Mouse (Mus musculus): ENCODE measurements at regions not wholly inside any gene's neighbourhood (a gene's known extent, or its start where the extent isn't known, plus 50 kb on each side); places are given as distances from the start of the nearest gene placed in this dataset.
"Not testable (repeated sequence)": the region's sequence is repeated elsewhere in the genome, so short reads cannot be mapped to it uniquely, and the experiment has no call there.

GRCm38 (mm10) chr1:128508816-128509461, 83.2 kb downstream of the Cxcr4 start:
- Histone ChIP-seq H3K4me3 (replicated peaks; ENCODE audit: low read length) (no peak overlapping the region), H3K27ac (ENCODE audit: low read length) (no peak overlapping the region), H3K9me3 (ENCODE audit: control insufficient read depth, low read length) (no peaks in the 10 kb centered on the region), H3K9ac (replicated peaks; ENCODE audit: low read depth, low read length) (no peak overlapping the region), H3K36me3 (ENCODE audit: control insufficient read depth, insufficient read depth) (no peaks in the 10 kb centered on the region), H3K4me1 (replicated peaks; ENCODE audit: control insufficient read depth, insufficient read depth, low read length) (no peaks in the 10 kb centered on the region), H3K27me3 (replicated peaks; ENCODE audit: control insufficient read depth, insufficient read depth, low read length) (no peaks in the 10 kb centered on the region), H3K4me2 (ENCODE audit: low read length) (no peak overlapping the region)
- WGBS: 91% methylated on average over 2 of the region's 2 CpGs
- no peak for ATAC-seq

- Histone ChIP-seq H3K4me1 (replicated peaks; ENCODE audit: control insufficient read depth, insufficient read depth, low read length) (no peaks in the 10 kb centered on the region), H3K27ac (ENCODE audit: low read length) (no peak overlapping the region), H3K9me3 (ENCODE audit: control insufficient read depth, low read length) (no peaks in the 10 kb centered on the region), H3K4me2 (ENCODE audit: low read length) (no peak overlapping the region), H3K9ac (replicated peaks; ENCODE audit: low read depth, low read length) (no peak overlapping the region), H3K4me3 (replicated peaks; ENCODE audit: low read length) (no peak overlapping the region), H3K27me3 (replicated peaks; ENCODE audit: control insufficient read depth, insufficient read depth, low read length) (no peaks in the 10 kb centered on the region), H3K36me3 (ENCODE audit: control insufficient read depth, insufficient read depth) (no peaks in the 10 kb centered on the region)
- ATAC-seq: no peak
- 94% methylated on average over 4 of the region's 4 CpGs for WGBS
These were observed 85.4 kb downstream of the Cxcr4 start for GRCm38 (mm10) chr1:128506551-128507313.

- WGBS: 45% methylated on average over 4 of the region's 4 CpGs
- Histone ChIP-seq H3K9me3 (ENCODE audit: control insufficient read depth, low read length) (no peaks in the 10 kb centered on the region), H3K27me3 (replicated peaks; ENCODE audit: control insufficient read depth, insufficient read depth, low read length) (no peaks in the 10 kb centered on the region), H3K4me3 (replicated peaks; ENCODE audit: low read length) (no peak overlapping the region), H3K4me2 (ENCODE audit: low read length) (no peak overlapping the region), H3K27ac (ENCODE audit: low read length) (no peak overlapping the region), H3K9ac (replicated peaks; ENCODE audit: low read depth, low read length) (no peak overlapping the region), H3K4me1 (replicated peaks; ENCODE audit: control insufficient read depth, insufficient read depth, low read length) (no peaks in the 10 kb centered on the region), H3K36me3 (ENCODE audit: control insufficient read depth, insufficient read depth) (no peaks in the 10 kb centered on the region)
- no peak for ATAC-seq
These were observed 87.2 kb upstream of the Dars start for GRCm38 (mm10) chr1:128504371-128504770.

DNA sequence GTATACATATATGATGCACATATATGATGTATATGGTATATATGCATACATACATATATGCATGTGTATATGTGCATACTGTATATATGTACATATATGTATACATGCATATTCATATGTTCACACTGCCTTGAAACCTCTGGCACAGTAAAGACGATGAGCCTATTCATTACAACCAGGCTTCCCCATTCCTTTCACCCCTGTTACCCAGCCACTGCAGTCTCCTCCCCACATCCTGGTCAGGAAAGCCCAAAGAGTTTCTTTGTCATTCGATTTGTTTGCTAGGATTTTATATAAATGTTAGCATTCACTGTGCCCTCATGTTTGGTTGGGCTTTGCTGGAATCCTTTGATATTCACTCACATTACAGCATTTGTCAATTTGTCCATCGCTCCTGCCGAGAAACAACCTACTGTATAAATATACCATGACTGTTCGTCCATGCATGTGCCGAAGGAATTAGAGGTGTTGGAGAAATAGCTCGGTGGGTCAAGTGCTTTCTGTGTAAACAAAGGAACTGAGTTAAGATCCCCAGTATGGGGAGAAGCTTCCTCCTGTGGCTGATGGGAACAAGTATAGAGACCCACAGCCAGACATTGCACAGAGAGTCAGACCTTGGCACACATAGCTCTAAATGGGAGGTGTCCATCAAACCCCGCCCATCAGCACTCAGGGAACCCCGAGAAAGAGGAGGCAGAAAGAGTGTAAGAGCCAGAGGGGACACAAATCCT, 81.0 kb upstream of the Dars start:
- no peak overlapping the region for H3K4me2 ChIP-seq (ENCODE audit: low read length)
- no peak overlapping the region for H3K9ac ChIP-seq (replicated peaks; ENCODE audit: low read depth, low read length)
- H3K36me3 ChIP-seq (ENCODE audit: control insufficient read depth, insufficient read depth): no peaks in the 10 kb centered on the region
- H3K27ac ChIP-seq (ENCODE audit: low read length): no peak overlapping the region
- no peaks in the 10 kb centered on the region for H3K27me3 ChIP-seq (replicated peaks; ENCODE audit: control insufficient read depth, insufficient read depth, low read length)
- H3K4me1 ChIP-seq (replicated peaks; ENCODE audit: control insufficient read depth, insufficient read depth, low read length): no peaks in the 10 kb centered on the region
- no peak overlapping the region for H3K4me3 ChIP-seq (replicated peaks; ENCODE audit: low read length)
- no peaks in the 10 kb centered on the region for H3K9me3 ChIP-seq (ENCODE audit: control insufficient read depth, low read length)
- ATAC-seq: no peak
- WGBS: 72% methylated on average over 9 of the region's 9 CpGs

DNA sequence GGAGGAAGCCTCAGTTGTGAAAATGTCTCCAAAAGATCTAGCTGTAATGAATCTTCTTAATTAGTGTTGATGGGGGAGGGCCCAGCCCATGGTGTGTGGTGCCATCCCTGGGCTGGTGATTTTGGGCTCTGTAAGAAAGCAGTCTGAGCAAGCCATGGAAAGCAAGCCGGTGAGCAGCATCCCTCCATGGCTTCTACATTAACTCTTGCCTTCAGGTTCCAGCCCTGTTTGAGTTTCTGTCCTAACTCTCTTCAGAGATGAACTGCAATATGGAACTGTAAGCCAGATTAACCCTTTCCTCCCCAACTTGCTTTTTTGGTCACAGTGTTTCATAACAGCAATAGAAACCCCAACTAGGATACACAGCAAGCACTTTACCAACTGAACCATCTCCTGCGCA, 75.1 kb upstream of the Dars start:
- Histone ChIP-seq H3K27me3 (replicated peaks; ENCODE audit: control insufficient read depth, insufficient read depth, low read length) (no peaks in the 10 kb centered on the region), H3K4me3 (replicated peaks; ENCODE audit: low read length) (no peak overlapping the region), H3K4me1 (replicated peaks; ENCODE audit: control insufficient read depth, insufficient read depth, low read length) (no peaks in the 10 kb centered on the region), H3K9ac (replicated peaks; ENCODE audit: low read depth, low read length) (no peak overlapping the region), H3K36me3 (ENCODE audit: control insufficient read depth, insufficient read depth) (no peaks in the 10 kb centered on the region), H3K9me3 (ENCODE audit: control insufficient read depth, low read length) (no peaks in the 10 kb centered on the region), H3K4me2 (ENCODE audit: low read length) (no peak overlapping the region), H3K27ac (ENCODE audit: low read length) (no peak overlapping the region)
- ATAC-seq: no peak
- 94% methylated on average over 2 of the region's 2 CpGs for WGBS

- not testable (repeated sequence) for H3K9me3 ChIP-seq (ENCODE audit: control insufficient read depth, low read length); H3K27me3 ChIP-seq (replicated peaks; ENCODE audit: control insufficient read depth, insufficient read depth, low read length); H3K27ac ChIP-seq (ENCODE audit: low read length); H3K4me3 ChIP-seq (replicated peaks; ENCODE audit: low read length); H3K4me2 ChIP-seq (ENCODE audit: low read length); H3K9ac ChIP-seq (replicated peaks; ENCODE audit: low read depth, low read length); ATAC-seq; H3K4me1 ChIP-seq (replicated peaks; ENCODE audit: control insufficient read depth, insufficient read depth, low read length); H3K36me3 ChIP-seq (ENCODE audit: control insufficient read depth, insufficient read depth)
- 64% methylated on average over 2 of the region's 4 CpGs for WGBS
These were observed 70.0 kb upstream of the Dars start for GRCm38 (mm10) chr1:128487181-128487580.

- Histone ChIP-seq H3K9me3 (ENCODE audit: control insufficient read depth, low read length) (no peaks in the 10 kb centered on the region), H3K27ac (ENCODE audit: low read length) (no peak overlapping the region), H3K36me3 (ENCODE audit: control insufficient read depth, insufficient read depth) (no peaks in the 10 kb centered on the region), H3K4me3 (replicated peaks; ENCODE audit: low read length) (no peak overlapping the region), H3K9ac (replicated peaks; ENCODE audit: low read depth, low read length) (no peak overlapping the region), H3K4me2 (ENCODE audit: low read length) (no peak overlapping the region), H3K4me1 (replicated peaks; ENCODE audit: control insufficient read depth, insufficient read depth, low read length) (no peaks in the 10 kb centered on the region; the same call in 1 of the 2 replicates), H3K27me3 (replicated peaks; ENCODE audit: control insufficient read depth, insufficient read depth, low read length) (no peaks in the 10 kb centered on the region)
- WGBS: 95% methylated on average over 6 of the region's 6 CpGs
- no peak for ATAC-seq
These were observed 61.2 kb upstream of the Dars start for GRCm38 (mm10) chr1:128478376-128478775.

DNA sequence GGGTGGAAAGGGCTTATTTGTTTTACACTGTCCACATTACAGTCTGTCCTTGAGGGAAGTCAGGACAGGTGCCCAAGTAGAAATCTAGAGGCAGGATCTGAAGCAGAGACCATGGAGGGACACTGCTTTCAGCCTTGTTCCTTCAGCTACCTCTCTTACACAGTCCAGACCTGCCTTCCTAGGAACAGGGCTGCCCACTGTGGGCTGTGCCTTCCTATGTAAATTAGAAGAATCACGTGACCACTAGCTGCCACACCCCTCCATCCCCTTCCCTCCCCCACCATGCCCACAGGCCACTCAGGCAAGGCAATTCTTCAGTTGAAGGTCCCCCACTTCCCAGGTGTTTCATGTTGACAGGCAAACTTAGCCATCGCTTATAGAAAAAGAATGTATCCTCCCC, 60.5 kb upstream of the Dars start:
- Histone ChIP-seq H3K4me3 (replicated peaks; ENCODE audit: low read length) (no peak overlapping the region), H3K9me3 (ENCODE audit: control insufficient read depth, low read length) (no peaks in the 10 kb centered on the region), H3K4me1 (replicated peaks; ENCODE audit: control insufficient read depth, insufficient read depth, low read length) (peaks cover 6% of the 10 kb centered on the region), H3K4me2 (ENCODE audit: low read length) (no peak overlapping the region), H3K27me3 (replicated peaks; ENCODE audit: control insufficient read depth, insufficient read depth, low read length) (no peaks in the 10 kb centered on the region), H3K9ac (replicated peaks; ENCODE audit: low read depth, low read length) (no peak overlapping the region), H3K36me3 (ENCODE audit: control insufficient read depth, insufficient read depth) (no peaks in the 10 kb centered on the region), H3K27ac (ENCODE audit: low read length) (no peak overlapping the region)
- ATAC-seq: no peak
- WGBS: 86% methylated on average over 2 of the region's 2 CpGs

GRCm38 (mm10) chr1:128472713-128473230, 55.6 kb upstream of the Dars start:
- H3K9ac ChIP-seq (replicated peaks; ENCODE audit: low read depth, low read length): peak overlapping the region; percentile 44; the same call in 1 of the 2 replicates
- no peaks in the 10 kb centered on the region for H3K9me3 ChIP-seq (ENCODE audit: control insufficient read depth, low read length)
- 0 out of 2 replicates have a peak, but pooled peaks have one; percentile 8 for ATAC-seq
- H3K36me3 ChIP-seq (ENCODE audit: control insufficient read depth, insufficient read depth): no peaks in the 10 kb centered on the region
- H3K27me3 ChIP-seq (replicated peaks; ENCODE audit: control insufficient read depth, insufficient read depth, low read length): no peaks in the 10 kb centered on the region
- peak overlapping the region; percentile 57; the same call in 1 of the 2 replicates for H3K27ac ChIP-seq (ENCODE audit: low read length)
- peak overlapping the region; percentile 69 for H3K4me2 ChIP-seq (ENCODE audit: low read length)
- H3K4me3 ChIP-seq (replicated peaks; ENCODE audit: low read length): peak overlapping the region; percentile 40
- H3K4me1 ChIP-seq (replicated peaks; ENCODE audit: control insufficient read depth, insufficient read depth, low read length): peaks cover 15% of the 10 kb centered on the region
- 11% methylated on average over 15 of the region's 15 CpGs for WGBS

Data from forebrain, embryonic 16.5 days (tissue).